Mouse (Mus musculus) granulocyte monocyte progenitor cell, adult 5-6 weeks (primary cell): ENCODE measurements around the gene Plpp6. TPM values are rescaled to one million over a fixed set of nuclear protein-coding genes. Genes with fewer than 3 reads are reported as not detected.

ENCODE experiments used
- total RNA-seq, 2 experiments: library from RNA; stranded (forward) in 1 of 2; stranded (reverse) in 1 of 2; fragments of 200-712, 200-1000 nt in 1 of 2; fragments of >200 nt in 1 of 2; fragmentation: Nextera tagmentation in 1 of 2; gene quantifications; 2 replicates each; pipeline ENCODE4 v1.2.3; 2014 to 2017

Gene Plpp6
- total RNA-seq, 2 experiments from 2014 or later = 4.0 to 8.8 TPM

Other genes with a start within 250 kb of the Plpp6 start
- not detected in 2 replicates for gene Slc1a1, start 128.9 kb upstream of the Plpp6 start, total RNA-seq (2014; fragmentation: Nextera tagmentation)
- not detected in 2 replicates for gene Slc1a1, start 128.9 kb upstream of the Plpp6 start, total RNA-seq (2017)
- gene 4430402I18Rik, start 3.8 kb downstream of the Plpp6 start, total RNA-seq (2014; fragmentation: Nextera tagmentation) = not detected in 2 replicates
- 0.72 TPM in 1 of 2 replicates, not detected in the other for gene 4430402I18Rik, start 3.8 kb downstream of the Plpp6 start, total RNA-seq (2017)
- gene Cdc37l1, start 26.4 kb downstream of the Plpp6 start, total RNA-seq (2014; fragmentation: Nextera tagmentation) = 41.0 and 49.6 TPM in 2 replicates
- gene Cdc37l1, start 26.4 kb downstream of the Plpp6 start, total RNA-seq (2017) = 31.4 and 37.7 TPM in 2 replicates
- gene Ak3, start 84.0 kb downstream of the Plpp6 start, total RNA-seq (2014; fragmentation: Nextera tagmentation) = 41.2 and 51.0 TPM in 2 replicates
- 20.5 and 27.8 TPM in 2 replicates for gene Ak3, start 84.0 kb downstream of the Plpp6 start, total RNA-seq (2017)
- gene Rcl1, start 137.4 kb downstream of the Plpp6 start, total RNA-seq (2014; fragmentation: Nextera tagmentation) = 31.7 and 36.0 TPM in 2 replicates
- gene Rcl1, start 137.4 kb downstream of the Plpp6 start, total RNA-seq (2017) = 67.6 and 82.0 TPM in 2 replicates